Mouse (Mus musculus): Measurements from ENCODE around the gene Fut9. TPM values are rescaled to one million over a fixed set of nuclear protein-coding genes. Genes with fewer than 3 reads are reported as not detected.

The Fut9 gene
- polyA plus RNA-seq, 1 experiment, result 0.18 TPM

GRCm38 (mm10) chr4:25800284-25800616, 206 bp upstream of the Fut9 start:
- Histone ChIP-seq H3K79me2 (ENCODE audit: control insufficient read depth, insufficient read depth) (no peaks in the 10 kb centered on the region), H3K4me3 (peak overlapping the region; percentile 33), H3K4me2 (ENCODE audit: low read depth) (peak overlapping the region; percentile 90), H3K27me3 (ENCODE audit: control insufficient read depth, insufficient read depth, insufficient read length) (no peaks in the 10 kb centered on the region), H3ac (ENCODE audit: control insufficient read depth, insufficient read length) (peak overlapping the region; percentile 10), H3K36me3 (ENCODE audit: control insufficient read depth, insufficient read depth) (no peaks in the 10 kb centered on the region)
- TF ChIP-seq REST (IDR thresholded peaks at IDR 0.05; ENCODE audit: insufficient read depth, insufficient read length), result no peak
- no peak for TF ChIP-seq TCF12 (IDR thresholded peaks at IDR 0.05; ENCODE audit: insufficient read depth, poor library complexity, severe bottlenecking)
- no peak for TF ChIP-seq SRF (IDR thresholded peaks at IDR 0.05; ENCODE audit: control insufficient read depth, insufficient read length, low read depth)
- TF ChIP-seq POLR2A (IDR thresholded peaks at IDR 0.05; ENCODE audit: insufficient read length, low read depth), result no peak
- TF ChIP-seq TCF3 (IDR thresholded peaks at IDR 0.05; ENCODE audit: insufficient read length, low read depth), result no peak
- TF ChIP-seq USF1 (IDR thresholded peaks at IDR 0.05; ENCODE audit: low read depth), result no peak
- no peak for TF ChIP-seq CEBPB (IDR thresholded peaks at IDR 0.05; ENCODE audit: insufficient read depth, poor library complexity, severe bottlenecking)
- TF ChIP-seq MYOG (IDR thresholded peaks at IDR 0.05; ENCODE audit: control insufficient read depth in 1 of 3, insufficient read depth in 1 of 3, insufficient read length in 2 of 3, low read depth in 2 of 3), result no peak
- TF ChIP-seq MAX (IDR thresholded peaks at IDR 0.05; ENCODE audit: low read depth), result no peak
- TF ChIP-seq MYOD1 (IDR thresholded peaks at IDR 0.05; ENCODE audit: control insufficient read depth in 1 of 3, insufficient read length in 2 of 3, low read depth in 2 of 3), result no peak
- no peak for TF ChIP-seq POLR2AphosphoS2 (IDR thresholded peaks at IDR 0.05; ENCODE audit: insufficient read length, low read depth)
- TF ChIP-seq E2F4 (IDR thresholded peaks at IDR 0.05; ENCODE audit: insufficient read depth), result no peak

- TF ChIP-seq MYOD1 (IDR thresholded peaks at IDR 0.05; ENCODE audit: control insufficient read depth in 1 of 3, insufficient read length in 2 of 3, low read depth in 2 of 3) (no peak), POLR2A (IDR thresholded peaks at IDR 0.05; ENCODE audit: insufficient read length, low read depth) (no peak), CEBPB (IDR thresholded peaks at IDR 0.05; ENCODE audit: insufficient read depth, poor library complexity, severe bottlenecking) (no peak), POLR2AphosphoS2 (IDR thresholded peaks at IDR 0.05; ENCODE audit: insufficient read length, low read depth) (no peak), USF1 (IDR thresholded peaks at IDR 0.05; ENCODE audit: low read depth) (no peak), TCF12 (IDR thresholded peaks at IDR 0.05; ENCODE audit: insufficient read depth, poor library complexity, severe bottlenecking) (no peak), MAX (IDR thresholded peaks at IDR 0.05; ENCODE audit: low read depth) (no peak), TCF3 (IDR thresholded peaks at IDR 0.05; ENCODE audit: insufficient read length, low read depth) (no peak), SRF (IDR thresholded peaks at IDR 0.05; ENCODE audit: control insufficient read depth, insufficient read length, low read depth) (no peak), MYOG (IDR thresholded peaks at IDR 0.05; ENCODE audit: control insufficient read depth in 1 of 3, insufficient read depth in 1 of 3, insufficient read length in 2 of 3, low read depth in 2 of 3) (no peak), REST (IDR thresholded peaks at IDR 0.05; ENCODE audit: insufficient read depth, insufficient read length) (no peak), E2F4 (IDR thresholded peaks at IDR 0.05; ENCODE audit: insufficient read depth) (no peak)
- no peaks in the 10 kb centered on the region for H3K36me3 ChIP-seq (ENCODE audit: control insufficient read depth, insufficient read depth)
- peak overlapping the region; percentile 33 for H3K4me3 ChIP-seq
- H3K79me2 ChIP-seq (ENCODE audit: control insufficient read depth, insufficient read depth), result no peaks in the 10 kb centered on the region
- peak overlapping the region; percentile 10 for H3ac ChIP-seq (ENCODE audit: control insufficient read depth, insufficient read length)
- H3K27me3 ChIP-seq (ENCODE audit: control insufficient read depth, insufficient read depth, insufficient read length), result no peaks in the 10 kb centered on the region
- peak overlapping the region; percentile 90 for H3K4me2 ChIP-seq (ENCODE audit: low read depth)
Measured at GRCm38 (mm10) chr4:25799051-25799475, 981 bp downstream of the Fut9 start.

- H3K79me2 ChIP-seq (ENCODE audit: control insufficient read depth, insufficient read depth), result no peaks in the 10 kb centered on the region
- TF ChIP-seq CEBPB (IDR thresholded peaks at IDR 0.05; ENCODE audit: insufficient read depth, poor library complexity, severe bottlenecking), result no peak
- no peak for TF ChIP-seq TCF3 (IDR thresholded peaks at IDR 0.05; ENCODE audit: insufficient read length, low read depth)
- no peak for TF ChIP-seq MAX (IDR thresholded peaks at IDR 0.05; ENCODE audit: low read depth)
- TF ChIP-seq POLR2AphosphoS2 (IDR thresholded peaks at IDR 0.05; ENCODE audit: insufficient read length, low read depth), result no peak
- no peak for TF ChIP-seq USF1 (IDR thresholded peaks at IDR 0.05; ENCODE audit: low read depth)
- no peak for TF ChIP-seq TCF12 (IDR thresholded peaks at IDR 0.05; ENCODE audit: insufficient read depth, poor library complexity, severe bottlenecking)
- no peak for TF ChIP-seq MYOG (IDR thresholded peaks at IDR 0.05; ENCODE audit: control insufficient read depth in 1 of 3, insufficient read depth in 1 of 3, insufficient read length in 2 of 3, low read depth in 2 of 3)
- TF ChIP-seq SRF (IDR thresholded peaks at IDR 0.05; ENCODE audit: control insufficient read depth, insufficient read length, low read depth), result no peak
- no peak for TF ChIP-seq POLR2A (IDR thresholded peaks at IDR 0.05; ENCODE audit: insufficient read length, low read depth)
- TF ChIP-seq E2F4 (IDR thresholded peaks at IDR 0.05; ENCODE audit: insufficient read depth), result no peak
- no peak for TF ChIP-seq REST (IDR thresholded peaks at IDR 0.05; ENCODE audit: insufficient read depth, insufficient read length)
- peak overlapping the region; percentile 90 for H3K4me2 ChIP-seq (ENCODE audit: low read depth)
- H3K4me3 ChIP-seq, result peak overlapping the region; percentile 33
- H3ac ChIP-seq (ENCODE audit: control insufficient read depth, insufficient read length), result no peak overlapping the region
- no peaks in the 10 kb centered on the region for H3K27me3 ChIP-seq (ENCODE audit: control insufficient read depth, insufficient read depth, insufficient read length)
- no peaks in the 10 kb centered on the region for H3K36me3 ChIP-seq (ENCODE audit: control insufficient read depth, insufficient read depth)
Measured at GRCm38 (mm10) chr4:25798412-25798811, 1.6 kb downstream of the Fut9 start.

GRCm38 (mm10) chr4:25796149-25796548, 3.9 kb downstream of the Fut9 start:
- no peak overlapping the region for H3ac ChIP-seq (ENCODE audit: control insufficient read depth, insufficient read length)
- TF ChIP-seq TCF12 (IDR thresholded peaks at IDR 0.05; ENCODE audit: insufficient read depth, poor library complexity, severe bottlenecking) (no peak), MAX (IDR thresholded peaks at IDR 0.05; ENCODE audit: low read depth) (no peak), POLR2AphosphoS2 (IDR thresholded peaks at IDR 0.05; ENCODE audit: insufficient read length, low read depth) (no peak), E2F4 (IDR thresholded peaks at IDR 0.05; ENCODE audit: insufficient read depth) (no peak), MYOD1 (IDR thresholded peaks at IDR 0.05; ENCODE audit: control insufficient read depth in 1 of 3, insufficient read length in 2 of 3, low read depth in 2 of 3) (no peak), MYOG (IDR thresholded peaks at IDR 0.05; ENCODE audit: control insufficient read depth in 1 of 3, insufficient read depth in 1 of 3, insufficient read length in 2 of 3, low read depth in 2 of 3) (no peak), SRF (IDR thresholded peaks at IDR 0.05; ENCODE audit: control insufficient read depth, insufficient read length, low read depth) (no peak), REST (IDR thresholded peaks at IDR 0.05; ENCODE audit: insufficient read depth, insufficient read length) (no peak), TCF3 (IDR thresholded peaks at IDR 0.05; ENCODE audit: insufficient read length, low read depth) (no peak), USF1 (IDR thresholded peaks at IDR 0.05; ENCODE audit: low read depth) (no peak), POLR2A (IDR thresholded peaks at IDR 0.05; ENCODE audit: insufficient read length, low read depth) (no peak), CEBPB (IDR thresholded peaks at IDR 0.05; ENCODE audit: insufficient read depth, poor library complexity, severe bottlenecking) (no peak)
- H3K4me2 ChIP-seq (ENCODE audit: low read depth), result peak overlapping the region; percentile 24
- H3K27me3 ChIP-seq (ENCODE audit: control insufficient read depth, insufficient read depth, insufficient read length), result no peaks in the 10 kb centered on the region
- H3K36me3 ChIP-seq (ENCODE audit: control insufficient read depth, insufficient read depth), result no peaks in the 10 kb centered on the region
- H3K4me3 ChIP-seq, result no peak overlapping the region
- no peaks in the 10 kb centered on the region for H3K79me2 ChIP-seq (ENCODE audit: control insufficient read depth, insufficient read depth)

Measured in myocyte (in vitro differentiated cells).